Mouse (Mus musculus) stomach, embryonic 15.5 days (tissue): ENCODE data around the gene Spata48. TPM values are rescaled to one million over a fixed set of nuclear protein-coding genes. Genes with fewer than 3 reads are reported as not detected.

Source experiments
- ATAC-seq: fragments of 200-750 bp; cut with Nextera tagmentation; 2 replicates; pipeline ENCODE4 v1.8.0; 2017; ENCODE audit warnings: low read depth, moderate number of reproducible peaks, moderate TSS enrichment; ENCODE audit not compliant: insufficient read depth, low FRiP score
- H3K27ac ChIP-seq: fragments of 300-500 bp; sonication (generic); 2 replicates; pipeline ENCODE4 v1.5.1; 2015; ENCODE audit warnings: mild to moderate bottlenecking, inconsistent platforms
- H3K27me3 ChIP-seq: fragments of 300-500 bp; sonication (generic); replicated peaks from 2 replicates; pipeline ENCODE4 v1.6.1; 2015; ENCODE audit warnings: inconsistent platforms
- H3K36me3 ChIP-seq: fragments of 300-500 bp; sonication (generic); 2 replicates; pipeline ENCODE4 v1.6.1; 2015; ENCODE audit warnings: inconsistent platforms
- H3K4me1 ChIP-seq: fragments of 300-500 bp; sonication (generic); 2 replicates; pipeline ENCODE4 v1.6.1; 2015; ENCODE audit warnings: inconsistent platforms
- H3K4me2 ChIP-seq: fragments of 300-500 bp; sonication (generic); 2 replicates; pipeline ENCODE4 v1.6.1; 2015; ENCODE audit warnings: mild to moderate bottlenecking, inconsistent platforms
- H3K4me3 ChIP-seq: fragments of 300-500 bp; sonication (generic); replicated peaks from 2 replicates; pipeline ENCODE4 v1.5.1; 2015; ENCODE audit warnings: inconsistent platforms
- H3K9ac ChIP-seq: fragments of 300-500 bp; sonication (generic); 2 replicates; pipeline ENCODE4 v1.6.1; 2015; ENCODE audit warnings: inconsistent platforms
- H3K9me3 ChIP-seq: fragments of 300-500 bp; sonication (generic); 2 replicates; pipeline ENCODE4 v1.6.1; 2016; ENCODE audit warnings: inconsistent platforms
- WGBS: fragments of 180-500 bp; shearing (Covaris S2); methylation state at CpG from one replicate; pipeline ENCODE4 v1.1.7; 2015; 5-methylcytosine and 5-hydroxymethylcytosine counted together
- polyA plus RNA-seq: library from polyadenylated mRNA; unstranded; fragments of >200 nt; fragmentation: Nextera tagmentation; extraction: Ambion mirVana; gene quantifications from 2 replicates; pipeline ENCODE4 v1.2.1, GENCODE M21; 2015

Gene Spata48
- polyA plus RNA-seq, 1 experiment from 2014 or later, result 1.4 TPM

- Histone ChIP-seq H3K9ac (no peak overlapping the region), H3K4me1 (no peaks in the 10 kb centered on the region), H3K36me3 (no peaks in the 10 kb centered on the region), H3K9me3 (no peaks in the 10 kb centered on the region), H3K4me2 (no peak overlapping the region), H3K27me3 (no peaks in the 10 kb centered on the region), H3K27ac (no peak overlapping the region), H3K4me3 (no peak overlapping the region)
- WGBS, result 49% methylated on average over 2 of the region's 2 CpGs
- no peak for ATAC-seq
These were observed 50.2 kb downstream of the Spata48 start for GRCm38 (mm10) chr11:11512056-11512455.

- Histone ChIP-seq H3K9me3 (no peaks in the 10 kb centered on the region), H3K4me1 (no peaks in the 10 kb centered on the region), H3K27ac (no peak overlapping the region), H3K27me3 (no peaks in the 10 kb centered on the region), H3K4me2 (no peak overlapping the region), H3K9ac (no peak overlapping the region), H3K4me3 (no peak overlapping the region), H3K36me3 (no peaks in the 10 kb centered on the region)
- no peak for ATAC-seq
- 69% methylated on average over 2 of the region's 2 CpGs for WGBS
These were observed 51.3 kb downstream of the Spata48 start for GRCm38 (mm10) chr11:11513008-11513799.

- H3K9me3 ChIP-seq, result no peaks in the 10 kb centered on the region
- no peak for ATAC-seq
- no peak overlapping the region for H3K4me2 ChIP-seq
- H3K4me1 ChIP-seq, result no peaks in the 10 kb centered on the region
- H3K4me3 ChIP-seq, result no peak overlapping the region
- H3K36me3 ChIP-seq, result no peaks in the 10 kb centered on the region
- no peaks in the 10 kb centered on the region for H3K27me3 ChIP-seq
- 89% methylated on average over 4 of the region's 4 CpGs for WGBS
- H3K9ac ChIP-seq, result no peak overlapping the region
- no peak overlapping the region for H3K27ac ChIP-seq
These were observed 53.0 kb downstream of the Spata48 start for GRCm38 (mm10) chr11:11514920-11515319.

GRCm38 (mm10) chr11:11517781-11518435 lies 56.0 kb downstream of the Spata48 start:
- Histone ChIP-seq H3K27ac (no peak overlapping the region), H3K4me1 (no peaks in the 10 kb centered on the region), H3K4me3 (no peak overlapping the region), H3K9ac (no peak overlapping the region), H3K27me3 (no peaks in the 10 kb centered on the region), H3K4me2 (no peak overlapping the region), H3K9me3 (no peaks in the 10 kb centered on the region), H3K36me3 (no peaks in the 10 kb centered on the region)
- WGBS, result 88% methylated on average over 1 of the region's 1 CpGs
- no peak; the same call in 1 of the 2 replicates for ATAC-seq

DNA sequence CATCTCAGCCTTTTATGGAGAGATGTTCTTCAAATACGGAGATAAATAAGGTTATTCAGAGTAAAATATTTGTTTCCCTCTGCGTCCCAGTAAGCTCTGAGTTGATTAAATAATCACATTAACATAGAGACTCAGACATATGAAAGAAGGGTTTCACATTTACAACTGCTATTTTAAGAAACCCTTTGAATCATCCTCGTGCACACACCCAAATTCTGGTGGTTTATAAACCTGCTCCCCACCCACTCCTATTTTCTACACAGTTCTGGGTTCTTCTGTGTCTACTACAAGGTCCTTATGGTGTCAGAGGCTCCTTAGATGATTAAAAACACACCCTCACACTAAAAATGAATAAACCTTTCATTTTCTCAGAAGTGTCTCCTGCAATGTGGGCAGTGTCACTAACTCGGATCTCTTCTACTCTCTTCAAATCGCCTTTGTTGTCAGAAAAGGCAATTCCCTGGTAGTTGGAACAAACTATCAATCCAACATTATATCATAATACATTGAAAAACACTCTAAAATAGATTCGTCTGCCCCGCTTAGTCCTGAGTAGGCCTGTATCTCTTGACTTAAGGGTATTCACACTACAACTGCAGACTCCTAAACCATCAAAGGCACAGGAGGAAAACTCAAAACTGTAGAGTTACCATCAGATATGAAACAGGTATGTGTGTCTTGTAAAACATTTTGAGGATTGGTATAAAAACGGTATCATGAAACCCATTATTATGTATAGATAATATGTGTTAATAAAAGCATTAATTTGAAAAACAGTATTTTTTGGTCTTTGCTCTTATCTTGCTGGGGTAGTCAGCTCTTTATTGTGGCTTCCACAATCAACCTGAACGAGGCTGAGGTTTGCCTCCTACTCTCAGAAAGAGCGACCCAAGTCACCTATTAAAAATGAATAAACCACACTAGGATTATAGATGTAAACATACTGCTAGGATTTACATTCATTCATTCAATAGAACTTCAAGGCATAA lies 57.7 kb downstream of the Spata48 start:
- Histone ChIP-seq H3K27me3 (no peaks in the 10 kb centered on the region), H3K4me3 (no peak overlapping the region), H3K4me1 (no peaks in the 10 kb centered on the region), H3K27ac (no peak overlapping the region), H3K9me3 (no peaks in the 10 kb centered on the region), H3K4me2 (no peak overlapping the region), H3K9ac (no peak overlapping the region), H3K36me3 (no peaks in the 10 kb centered on the region)
- ATAC-seq, result no peak
- 76% methylated on average over 10 of the region's 10 CpGs for WGBS

- 70% methylated on average over 5 of the region's 5 CpGs for WGBS
- Histone ChIP-seq H3K9me3 (no peaks in the 10 kb centered on the region), H3K4me2 (no peak overlapping the region), H3K4me3 (no peak overlapping the region), H3K4me1 (no peaks in the 10 kb centered on the region), H3K27me3 (no peaks in the 10 kb centered on the region), H3K27ac (no peak overlapping the region), H3K36me3 (no peaks in the 10 kb centered on the region), H3K9ac (no peak overlapping the region)
- ATAC-seq, result no peak
These were observed 60.1 kb downstream of the Spata48 start for GRCm38 (mm10) chr11:11521908-11522441.

- no peak for ATAC-seq
- no peaks in the 10 kb centered on the region for H3K9me3 ChIP-seq
- no peak overlapping the region for H3K27ac ChIP-seq
These were observed 66.9 kb downstream of the Spata48 start for GRCm38 (mm10) chr11:11528760-11529159.

GRCm38 (mm10) chr11:11529165-11529564 lies 67.3 kb downstream of the Spata48 start:
- Histone ChIP-seq H3K27ac (no peak overlapping the region), H3K36me3 (no peaks in the 10 kb centered on the region), H3K4me2 (no peak overlapping the region), H3K4me1 (no peaks in the 10 kb centered on the region), H3K9me3 (no peaks in the 10 kb centered on the region), H3K9ac (no peak overlapping the region), H3K27me3 (no peaks in the 10 kb centered on the region), H3K4me3 (no peak overlapping the region)
- ATAC-seq, result no peak
- 68% methylated on average over 6 of the region's 6 CpGs for WGBS

More at GRCm38 (mm10) chr11:11528760-11529159, 66.9 kb downstream of the Spata48 start:
- 70% methylated on average over 11 of the region's 11 CpGs for WGBS
- Histone ChIP-seq H3K36me3 (no peaks in the 10 kb centered on the region), H3K4me1 (no peaks in the 10 kb centered on the region), H3K9ac (no peak overlapping the region), H3K4me2 (no peak overlapping the region), H3K4me3 (no peak overlapping the region), H3K27me3 (no peaks in the 10 kb centered on the region)

- H3K9me3 ChIP-seq, result no peaks in the 10 kb centered on the region
- H3K27me3 ChIP-seq, result no peaks in the 10 kb centered on the region
- ATAC-seq, result no peak
- H3K4me1 ChIP-seq, result no peaks in the 10 kb centered on the region
- 73% methylated on average over 2 of the region's 2 CpGs for WGBS
- no peak overlapping the region for H3K4me3 ChIP-seq
- H3K36me3 ChIP-seq, result no peaks in the 10 kb centered on the region
- no peak overlapping the region for H3K4me2 ChIP-seq
- no peak overlapping the region for H3K9ac ChIP-seq
- H3K27ac ChIP-seq, result no peak overlapping the region
These were observed 68.2 kb downstream of the Spata48 start for GRCm38 (mm10) chr11:11530126-11530525.

DNA sequence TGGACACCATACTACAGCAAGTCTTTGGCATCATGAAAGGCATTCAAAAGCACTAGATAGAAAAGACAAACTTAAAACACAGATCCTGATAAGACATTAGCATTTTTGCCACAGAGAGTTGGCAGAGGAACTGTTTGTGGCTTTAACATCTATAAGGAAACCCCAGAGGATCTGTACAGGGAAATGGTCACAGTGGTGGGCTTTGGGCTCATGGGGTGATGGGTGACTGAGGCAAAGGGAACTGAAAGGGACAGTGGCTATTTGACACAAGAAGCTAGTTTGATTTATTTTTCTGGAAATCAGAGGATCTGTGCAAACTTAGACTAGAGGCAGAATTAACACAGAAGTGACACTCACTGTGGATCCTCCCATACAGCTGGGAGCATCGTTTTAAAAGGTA lies 74.4 kb downstream of the Spata48 start:
- Histone ChIP-seq H3K9ac (no peak overlapping the region), H3K4me1 (no peaks in the 10 kb centered on the region), H3K4me3 (no peak overlapping the region), H3K27me3 (no peaks in the 10 kb centered on the region), H3K27ac (no peak overlapping the region), H3K36me3 (no peaks in the 10 kb centered on the region), H3K4me2 (no peak overlapping the region), H3K9me3 (no peaks in the 10 kb centered on the region)
- 82% methylated on average over 1 of the region's 1 CpGs for WGBS
- no peak for ATAC-seq

- H3K4me2 ChIP-seq, result no peak overlapping the region
- ATAC-seq, result no peak
- H3K9me3 ChIP-seq, result no peaks in the 10 kb centered on the region
- no peak overlapping the region for H3K9ac ChIP-seq
- no peaks in the 10 kb centered on the region for H3K36me3 ChIP-seq
- H3K4me1 ChIP-seq, result no peaks in the 10 kb centered on the region
- H3K27me3 ChIP-seq, result no peaks in the 10 kb centered on the region
- no peak overlapping the region for H3K27ac ChIP-seq
- H3K4me3 ChIP-seq, result no peak overlapping the region
- WGBS, result 83% methylated on average over 3 of the region's 3 CpGs
These were observed 84.1 kb downstream of the Spata48 start for GRCm38 (mm10) chr11:11545948-11546347.
